Mouse (Mus musculus) mature B cell (primary cell): ENCODE data around the gene Pigm.

Experiments
- in situ Hi-C: fragments of 300-500 bp; cut with MboI; formaldehyde crosslinking; loops from 2 replicates; pipeline ENCODE4 v1.14.3; 2019

Gene Pigm

GRCm38 (mm10) chr1:172376198-172376667 lies at the start of gene Pigm:
Gene Pigm, plus strand, starts transcription at chr1:172376546.
- in situ Hi-C loops = no loop called here

DNA sequence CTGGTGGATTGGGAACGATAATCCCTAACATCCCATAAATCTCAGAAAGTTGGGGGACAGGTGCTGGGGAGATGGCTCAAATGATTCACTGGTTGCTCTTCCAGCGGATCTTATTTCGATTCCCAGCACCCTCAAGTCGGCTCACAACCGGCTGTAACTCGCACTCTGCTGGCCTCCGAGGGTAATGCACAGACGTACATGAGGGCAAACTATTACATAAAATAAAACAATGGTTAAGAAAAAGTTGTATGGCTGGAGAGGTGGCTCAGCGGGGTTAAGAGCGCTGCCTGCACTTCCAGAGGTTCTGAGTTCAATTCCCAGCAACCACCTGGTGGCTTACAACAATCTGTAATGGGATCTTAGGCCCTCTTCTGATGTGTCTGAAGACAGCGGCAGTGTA lies 49.7 kb upstream of the Pigm start:
- in situ Hi-C loops = no loop called here

DNA sequence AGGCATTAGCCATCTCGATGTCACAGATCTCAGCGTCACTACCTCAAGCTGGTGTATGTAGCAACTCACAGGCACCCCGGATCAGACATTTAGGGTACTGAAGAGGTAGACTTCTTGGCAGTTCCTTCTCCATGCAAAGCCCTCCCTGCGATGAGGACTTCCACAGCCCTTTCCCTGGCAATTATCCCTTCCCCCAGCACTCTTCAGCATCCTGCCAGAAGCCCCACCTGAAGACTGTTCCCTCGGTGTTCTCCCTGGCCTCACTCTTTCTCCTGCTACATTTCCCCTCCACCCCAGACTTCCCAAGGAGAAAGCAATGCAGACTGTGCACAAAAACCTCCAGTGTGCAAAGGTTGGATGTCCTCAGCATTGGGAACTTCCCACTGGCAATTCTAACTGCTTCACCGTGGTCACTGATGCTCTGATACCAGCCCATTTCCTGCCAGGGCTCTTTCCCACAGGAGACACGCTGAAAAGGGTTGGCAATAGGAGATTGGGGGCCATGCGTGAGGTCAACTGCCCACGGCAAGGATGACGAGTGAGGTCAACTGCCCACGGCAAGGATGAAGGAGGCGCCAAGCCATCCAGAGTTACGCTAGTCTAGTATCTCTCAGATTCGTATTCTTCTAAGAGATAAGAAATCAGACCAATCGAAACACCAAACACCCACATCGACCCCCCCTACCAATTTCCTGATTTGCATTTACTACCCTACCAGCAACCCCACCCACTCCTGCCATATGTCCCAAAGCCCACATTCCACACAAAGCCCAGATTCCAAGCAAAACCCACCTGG lies 48.9 kb upstream of the Pigm start:
- in situ Hi-C loops = no loop called here

GRCm38 (mm10) chr1:172328041-172328440 lies 48.3 kb upstream of the Pigm start:
- in situ Hi-C loops = no loop called here

DNA sequence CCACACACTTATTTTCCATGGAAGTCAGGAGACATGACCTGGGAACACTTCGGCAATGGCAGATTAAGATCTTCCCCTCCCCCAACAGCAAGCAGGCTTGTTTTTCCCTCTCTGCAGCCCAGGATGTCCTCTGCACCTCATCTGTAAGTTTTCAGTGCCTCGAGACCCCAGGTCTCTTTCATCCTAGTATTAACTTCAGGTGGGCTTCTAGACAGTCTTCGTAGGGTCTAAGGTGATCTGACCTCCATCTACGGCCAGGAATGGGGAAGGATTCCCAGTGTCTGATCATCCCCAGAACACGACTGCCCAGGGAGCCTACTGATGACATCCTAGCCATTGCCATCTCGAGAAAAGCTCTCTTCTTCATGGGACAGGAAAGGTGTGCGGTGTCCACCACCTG lies 47.9 kb upstream of the Pigm start:
- in situ Hi-C loops = no loop called here

DNA sequence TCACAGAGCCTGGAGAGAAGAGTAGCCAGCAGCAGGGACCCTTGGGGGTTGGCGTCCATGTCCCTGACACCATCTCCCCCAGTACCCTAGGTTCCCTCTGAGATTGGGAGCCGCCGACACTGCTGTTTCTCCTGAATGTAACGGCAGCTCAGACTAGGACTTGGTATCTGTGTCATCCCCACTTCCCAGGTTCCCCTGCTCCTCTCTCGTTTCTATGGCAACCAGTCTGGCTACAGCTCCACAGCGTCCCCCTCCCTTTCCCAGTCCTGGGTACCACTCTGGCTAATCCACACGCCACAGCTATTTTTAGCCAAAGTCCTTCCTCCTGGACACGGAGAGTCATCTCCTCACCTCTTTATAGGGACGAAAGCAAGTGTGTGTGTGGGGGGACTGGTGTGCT lies 47.2 kb upstream of the Pigm start, which contains the start of gene Kcnj9:
Gene Kcnj9, minus strand, starts transcription at position 188 of the 400 bp plus-strand sequence.
- in situ Hi-C loops = no loop called here

DNA sequence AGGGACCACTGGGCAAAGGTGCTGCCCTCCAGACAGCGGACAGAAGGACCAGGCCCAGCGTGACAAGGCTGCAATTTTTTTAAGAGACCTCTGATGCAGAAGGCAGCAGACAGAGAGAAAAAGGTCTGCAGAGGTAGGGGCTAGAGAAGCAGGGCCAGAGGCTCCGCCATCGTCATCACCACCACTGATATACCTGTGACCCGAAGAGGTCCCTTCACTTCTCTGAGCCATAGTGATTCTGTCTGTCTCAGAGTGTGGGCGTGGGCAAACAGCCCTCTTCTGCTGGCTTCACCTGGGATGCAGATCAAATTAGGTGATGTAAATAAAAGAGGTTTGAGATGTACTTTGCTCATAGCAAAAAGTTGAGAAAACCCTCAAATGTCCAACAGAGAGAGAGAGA lies 46.7 kb upstream of the Pigm start:
- in situ Hi-C loops = no loop called here

DNA sequence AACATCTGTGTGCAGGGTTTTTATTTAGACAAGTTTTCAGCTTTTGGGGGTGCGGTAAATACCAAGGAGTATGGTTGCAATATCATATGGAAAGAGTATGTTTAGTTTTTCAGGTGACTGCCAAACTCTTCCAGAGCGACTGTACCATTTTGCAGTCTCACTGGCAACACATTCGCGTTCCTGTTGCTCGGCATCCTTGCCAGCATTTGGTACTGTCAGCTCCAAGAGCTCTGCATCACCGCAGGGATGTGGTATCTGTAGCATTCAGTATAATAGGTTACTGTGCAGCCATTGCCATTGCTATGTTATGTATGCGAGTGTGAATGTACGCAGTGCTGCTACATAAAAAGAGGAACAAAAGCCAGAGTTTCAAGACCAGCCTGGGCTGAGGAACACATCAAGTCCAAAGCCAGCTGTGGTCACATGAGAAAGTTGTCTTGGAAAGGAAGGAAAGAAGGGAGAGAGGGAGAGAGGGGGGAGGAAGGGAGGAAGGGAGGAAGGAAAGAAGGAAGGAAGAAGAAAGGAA lies 44.9 kb upstream of the Pigm start:
- in situ Hi-C loops = no loop called here

DNA sequence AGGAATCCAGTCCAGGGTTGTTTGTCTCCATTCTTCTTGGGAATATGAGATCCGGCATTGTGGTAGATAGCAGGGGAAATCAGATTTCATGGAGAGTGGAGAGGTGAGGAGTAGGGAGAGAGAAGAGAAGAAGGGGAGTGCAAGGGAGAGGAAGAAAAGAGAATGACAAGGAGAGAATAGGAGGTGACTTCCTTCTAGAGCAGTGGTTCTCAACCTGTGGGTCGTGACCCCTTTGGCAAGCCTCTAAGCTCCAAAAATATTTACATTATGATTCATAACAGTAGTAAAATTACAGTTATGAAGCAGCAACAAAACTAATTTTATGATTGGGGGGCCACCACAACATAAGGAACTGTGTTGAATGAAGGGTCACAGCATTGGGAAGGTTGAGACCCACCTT lies 43.4 kb upstream of the Pigm start:
- in situ Hi-C loops = no loop called here

- in situ Hi-C loops = no loop called here
Observed at GRCm38 (mm10) chr1:172333512-172333911, 42.8 kb upstream of the Pigm start.

DNA sequence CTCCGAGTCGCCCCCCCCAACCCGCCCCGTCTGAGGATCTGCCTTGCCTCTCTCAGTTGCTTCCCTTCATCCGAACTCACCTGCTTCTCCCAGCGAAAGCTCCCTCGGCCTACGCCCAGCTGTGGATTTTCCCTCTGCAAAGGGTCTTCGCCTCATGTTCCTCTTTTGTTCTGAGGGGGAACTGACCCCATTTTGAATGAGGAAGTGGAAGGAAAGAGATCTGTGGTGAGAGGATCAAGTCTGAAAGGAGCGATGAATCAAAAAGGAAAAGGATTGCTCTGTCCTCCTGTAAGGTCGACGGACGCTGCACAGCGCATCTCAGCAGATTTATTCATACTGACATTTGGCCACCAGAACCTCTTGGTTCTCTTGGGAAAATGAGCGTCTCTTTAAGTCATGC lies 40.5 kb upstream of the Pigm start:
- in situ Hi-C loops = no loop called here

DNA sequence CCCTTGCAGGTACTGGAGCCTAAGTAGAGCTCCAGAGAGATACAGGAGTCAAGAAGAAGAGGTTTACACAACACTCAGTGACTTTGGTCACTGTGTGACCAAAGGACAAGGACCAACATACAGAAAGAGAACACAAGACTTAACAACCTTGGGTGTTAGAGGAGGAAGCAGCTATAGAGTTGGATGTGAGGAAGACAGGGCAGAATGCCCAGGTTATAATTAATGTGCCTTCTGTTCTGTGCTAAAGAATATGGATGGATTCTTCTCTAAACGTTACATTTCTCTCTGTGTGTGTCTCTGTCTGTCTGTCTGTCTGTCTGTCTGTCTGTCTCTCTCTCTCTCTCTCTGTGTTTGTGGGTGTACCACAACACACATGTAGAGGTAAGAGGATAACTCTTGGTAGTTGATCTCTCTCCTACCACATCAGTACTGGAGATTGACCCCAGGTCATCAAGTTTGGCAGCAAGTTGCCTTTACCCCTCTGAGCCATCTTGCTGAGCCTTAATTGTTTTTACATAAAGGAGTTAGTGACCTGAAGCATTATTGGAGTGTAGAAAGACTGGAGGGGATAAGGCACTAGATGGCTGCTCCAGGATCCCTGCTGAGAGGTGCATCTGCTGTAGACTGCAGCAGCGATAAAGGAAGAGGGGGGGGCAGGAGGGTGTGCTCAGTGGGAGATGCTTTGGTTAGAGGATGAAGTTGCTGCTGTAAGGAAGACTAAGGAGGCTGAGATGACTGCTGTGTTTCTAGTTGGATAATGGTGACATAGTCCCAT lies 38.7 kb upstream of the Pigm start:
- in situ Hi-C loops = no loop called here

DNA sequence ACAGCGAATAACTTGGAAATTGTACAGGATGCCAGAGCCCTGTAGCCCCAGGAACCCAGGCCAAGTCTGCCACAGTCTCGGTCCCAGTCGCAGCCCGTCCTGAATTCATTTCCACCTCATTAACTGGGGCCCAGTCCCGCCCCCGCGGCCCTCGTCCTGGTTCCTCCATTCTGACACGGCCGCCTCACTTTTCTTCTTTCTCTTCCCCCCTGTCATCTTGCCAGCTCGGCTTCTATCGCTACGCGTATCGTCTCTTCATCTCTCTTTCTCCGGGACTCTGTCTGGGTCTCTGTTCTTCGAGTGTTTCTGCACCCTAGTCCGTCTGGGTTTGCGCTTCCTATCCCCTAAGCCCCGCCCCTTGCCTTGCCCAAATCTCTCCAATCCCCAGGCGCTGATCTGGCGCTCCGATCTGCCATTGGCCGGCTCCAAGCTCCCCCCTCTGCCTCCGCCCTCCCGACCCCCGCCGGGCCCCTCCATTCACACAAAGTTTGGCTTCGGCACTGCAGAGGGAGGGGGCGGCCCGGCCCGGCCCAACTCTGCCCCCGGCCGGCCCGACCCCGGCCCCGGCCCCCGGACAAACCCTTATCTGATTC lies 35.5 kb upstream of the Pigm start, which contains the start of gene Kcnj10:
Gene Kcnj10, plus strand, starts transcription at position 482 of the 593 bp plus-strand sequence.
- in situ Hi-C loops = no loop called here

DNA sequence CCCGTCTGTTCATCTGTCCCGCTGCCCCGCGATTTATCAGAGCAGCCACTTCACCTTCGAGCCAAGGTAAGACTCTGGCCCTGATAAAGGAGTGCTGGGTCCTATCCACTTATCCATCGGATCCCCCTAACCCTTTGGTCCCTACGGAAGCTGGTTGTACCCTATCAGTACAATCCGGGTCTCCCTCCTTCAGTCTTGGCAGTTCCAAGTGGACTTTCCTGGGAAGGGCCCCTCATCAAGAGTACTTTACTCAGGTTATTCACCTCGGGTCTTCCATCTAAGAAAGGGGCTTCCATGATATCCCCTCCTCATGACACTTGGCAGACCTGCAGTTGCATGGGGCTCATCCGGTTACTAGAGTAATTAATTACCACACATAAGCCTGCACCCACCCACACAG lies 35.0 kb upstream of the Pigm start:
- in situ Hi-C loops = no loop called here

DNA sequence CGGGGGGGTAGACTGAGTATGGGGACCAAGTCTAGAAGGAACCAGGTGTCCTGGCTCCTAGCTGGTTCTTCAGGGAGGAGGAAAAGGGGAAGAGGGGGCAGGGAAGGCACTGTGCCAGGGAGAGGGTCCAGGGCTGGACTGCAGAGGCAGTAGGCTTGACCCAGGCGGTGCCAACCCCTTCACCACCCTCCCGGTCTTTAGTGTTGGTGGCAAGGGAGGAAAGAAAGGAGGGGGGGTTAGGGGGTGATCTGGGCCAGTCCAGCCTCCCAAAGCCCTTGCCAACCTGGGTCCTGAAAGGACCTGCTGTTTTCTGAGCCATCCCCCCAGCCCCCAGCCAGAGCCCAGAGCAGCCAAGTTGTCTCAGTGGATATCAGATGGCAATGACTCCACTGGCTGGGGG lies 33.6 kb upstream of the Pigm start:
- in situ Hi-C loops = no loop called here

DNA sequence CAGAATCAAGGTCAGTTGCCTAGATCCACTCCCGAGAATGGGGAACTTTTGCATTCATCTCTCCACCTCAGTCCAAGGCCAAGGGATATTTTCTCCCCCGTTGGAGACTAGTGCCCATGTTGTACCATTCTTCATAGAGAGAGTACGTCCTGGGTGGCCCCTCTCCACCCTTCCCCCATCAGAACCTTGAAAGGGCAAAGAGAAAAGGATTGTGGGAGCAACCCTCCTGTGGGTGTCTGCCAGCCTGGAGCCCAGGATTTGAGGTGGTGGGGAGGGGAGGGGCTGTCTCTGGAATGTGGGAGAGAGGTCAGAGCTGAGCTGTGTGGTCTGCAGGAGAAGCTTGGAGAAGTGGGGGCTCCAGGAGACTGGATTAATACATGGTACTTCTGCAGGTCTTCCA lies 32.4 kb upstream of the Pigm start:
- in situ Hi-C loops = no loop called here

GRCm38 (mm10) chr1:172344820-172345219 lies 31.5 kb upstream of the Pigm start:
- in situ Hi-C loops = no loop called here

DNA sequence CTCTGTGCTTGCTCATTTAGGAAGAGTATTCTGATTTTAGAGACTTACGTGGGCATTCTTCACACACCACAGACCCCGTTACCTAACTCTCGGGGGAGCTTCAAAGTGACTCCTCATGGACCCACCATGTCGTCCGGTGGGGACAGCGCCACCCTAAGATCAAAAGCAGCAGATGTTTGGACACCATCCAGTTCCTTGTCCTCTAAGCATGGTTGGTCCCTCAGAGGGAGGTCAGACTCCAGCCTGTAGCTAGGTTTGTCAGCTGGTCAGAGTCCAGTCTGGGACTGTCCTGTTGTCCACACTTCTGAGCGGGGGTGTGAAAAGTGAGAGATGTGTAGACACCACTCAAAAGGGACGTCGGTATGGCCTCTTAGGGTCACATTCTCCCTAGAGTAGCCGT lies 29.6 kb upstream of the Pigm start:
- in situ Hi-C loops = no loop called here

DNA sequence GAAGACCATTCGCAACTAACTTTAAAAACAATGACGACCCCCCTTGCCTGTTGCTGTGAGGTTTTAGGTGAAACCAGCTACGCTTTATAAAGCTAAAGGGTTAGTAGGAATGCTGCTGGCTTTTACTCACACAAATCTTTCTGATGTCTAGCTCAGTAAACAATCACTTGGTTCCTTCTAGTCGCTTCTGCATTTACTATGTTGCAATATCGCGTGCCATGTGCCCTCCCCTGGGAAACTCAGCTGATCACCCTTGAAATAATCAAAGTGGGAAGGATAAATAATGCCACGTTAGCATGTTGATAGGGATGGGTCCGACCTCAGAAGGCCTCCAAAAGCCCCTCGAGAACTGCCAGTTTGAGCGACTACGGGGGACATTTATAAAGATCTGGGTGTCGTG lies 29.0 kb upstream of the Pigm start:
- in situ Hi-C loops = no loop called here

GRCm38 (mm10) chr1:172349504-172349903 lies 26.8 kb upstream of the Pigm start:
- in situ Hi-C loops = no loop called here

- in situ Hi-C loops = no loop called here
Observed at GRCm38 (mm10) chr1:172349916-172350812, 26.2 kb upstream of the Pigm start.
